Mouse (Mus musculus): ENCODE results near the gene Zmiz2. TPM values are rescaled to one million over a fixed set of nuclear protein-coding genes. Genes with fewer than 3 reads are reported as not detected.
A peak's percentile ranks its signal among the peaks of the same experiment; 100 is the strongest.
"Not testable (repeated sequence)": the region's sequence is repeated elsewhere in the genome, so short reads cannot be mapped to it uniquely, and the experiment has no call there.

The Zmiz2 gene
- total and polyA plus RNA-seq, 3 experiments, result 10.6 to 238 (median 46.3) TPM

DNA sequence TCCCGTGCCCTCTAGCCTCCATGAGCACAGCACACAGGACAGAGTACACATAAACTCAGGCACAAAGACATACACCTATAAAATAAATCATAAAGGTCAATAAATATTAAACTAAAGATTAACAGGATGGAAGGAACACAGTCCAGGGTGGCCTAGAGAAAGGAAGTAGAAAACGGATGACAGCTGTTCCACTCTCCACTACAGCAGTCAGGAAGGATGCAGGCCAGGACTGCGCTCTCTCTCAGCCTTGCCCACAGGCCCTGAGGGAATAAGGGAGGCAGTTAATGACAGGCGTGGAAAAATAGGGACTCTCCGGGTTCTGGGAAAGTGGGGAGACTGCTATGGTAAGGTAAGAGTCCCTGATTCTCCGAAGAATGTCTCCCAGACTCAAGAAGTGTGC is 22.4 kb upstream of the Zmiz2 start:
- no peak for DNase-seq (ENCODE audit: extremely low read depth)
- peak overlapping the region; percentile 27; the same call in 1 of the 2 replicates for H3K27ac ChIP-seq (ENCODE audit: insufficient read depth, low read depth)
- no peaks in the 10 kb centered on the region for H3K27me3 ChIP-seq (replicated peaks)
- no peak for TF ChIP-seq KAT2A (IDR thresholded peaks at IDR 0.05; ENCODE audit: insufficient replicate concordance, low read length)
- no peak for TF ChIP-seq MAX (IDR thresholded peaks at IDR 0.05; ENCODE audit: low read length)
- H3K9ac ChIP-seq (ENCODE audit: insufficient read depth, low read depth), result peak overlapping the region; percentile 36
- H3K4me1 ChIP-seq (ENCODE audit: control insufficient read depth in 1 of 2, insufficient read depth in 2 of 2), result peaks cover 15 to 22% of the 10 kb centered on the region in 2 experiments
- peak overlapping the region in 1 of 3 experiments; percentile 2 for H3K4me3 ChIP-seq (replicated peaks in 1 of 3; ENCODE audit: low read depth in 2 of 3, low read length in 2 of 3, poor library complexity in 1 of 3)
- dilution Hi-C loops (cut with MboI; ENCODE audit: extremely low pct_ligation_motif_present, extremely low pct_unique_long_range_greater_than_20kb, low sequenced_read_pairs), result no loop called here
- H3K79me2 ChIP-seq (replicated peaks; ENCODE audit: control insufficient read depth, extremely low read depth, insufficient read depth, poor library complexity, severe bottlenecking), result no peaks in the 10 kb centered on the region
- no peaks in the 10 kb centered on the region for H3K36me3 ChIP-seq (replicated peaks in 1 of 2; ENCODE audit: control insufficient read depth in 1 of 2, insufficient read depth in 1 of 2, low read length in 1 of 2)
- H3K9me3 ChIP-seq (replicated peaks; ENCODE audit: low read length), result peaks cover 2% of the 10 kb centered on the region
- peak overlapping the region; percentile 86 for H3K4me2 ChIP-seq (ENCODE audit: insufficient read depth, low read depth, poor library complexity, severe bottlenecking)
- in situ Hi-C loops (cut with MboI; ENCODE audit: low pct_ligation_motif_present, low pct_unique_long_range_greater_than_20kb, low sequenced_read_pairs), result no loop called here

DNA sequence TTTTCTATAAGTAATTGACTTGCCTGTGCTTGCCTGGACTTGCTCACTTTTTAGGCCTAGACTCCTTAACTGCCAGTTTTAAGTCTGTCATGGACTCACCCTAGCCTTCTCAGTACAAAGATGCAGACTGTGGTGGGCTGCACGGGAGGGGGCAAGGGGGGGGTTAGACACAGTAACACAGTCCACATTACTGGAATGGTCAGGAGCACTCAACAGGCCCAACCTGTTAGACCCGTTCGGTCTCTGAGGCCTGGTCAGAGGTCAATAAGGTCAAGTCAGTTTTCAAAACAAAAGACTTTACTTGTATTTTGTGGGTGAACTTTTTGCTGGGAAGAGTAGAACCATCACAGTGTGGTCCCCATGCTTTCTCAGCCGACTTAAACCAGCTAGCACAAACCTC is 21.7 kb upstream of the Zmiz2 start:
- TF ChIP-seq IRF4 (IDR thresholded peaks at IDR 0.05; ENCODE audit: low read depth, low read length), result no peak
- no peak for TF ChIP-seq ETS1 (conservative IDR thresholded peaks at IDR 0.05; ENCODE audit: low read depth, low read length)
- TF ChIP-seq UBTF (IDR thresholded peaks at IDR 0.05; ENCODE audit: low read depth, low read length), result no peak
- no peak for TF ChIP-seq MEF2A (IDR thresholded peaks at IDR 0.05; ENCODE audit: borderline replicate concordance, low read depth, low read length)
- no peak for TF ChIP-seq EP300 (IDR thresholded peaks at IDR 0.05; ENCODE audit: low read length)
- TF ChIP-seq HCFC1 (IDR thresholded peaks at IDR 0.05; ENCODE audit: low read depth, low read length), result no peak; the same call in 1 of the 2 replicates
- TF ChIP-seq KAT2A (IDR thresholded peaks at IDR 0.05; ENCODE audit: insufficient replicate concordance, low read length), result no peak
- TF ChIP-seq USF1 (IDR thresholded peaks at IDR 0.05; ENCODE audit: low read depth, low read length), result no peak
- no peak for TF ChIP-seq USF2 (conservative IDR thresholded peaks at IDR 0.05; ENCODE audit: low read depth, low read length)
- TF ChIP-seq RCOR1 (conservative IDR thresholded peaks at IDR 0.05; ENCODE audit: low read depth, low read length), result no peak
- no peak for TF ChIP-seq NRF1 (IDR thresholded peaks at IDR 0.05; ENCODE audit: low read depth, low read length)
- TF ChIP-seq POLR2AphosphoS2 (IDR thresholded peaks at IDR 0.05; ENCODE audit: low read depth, low read length), result no peak
- no peak for TF ChIP-seq ZKSCAN1 (IDR thresholded peaks at IDR 0.05; ENCODE audit: borderline replicate concordance, low read depth, low read length)
- TF ChIP-seq MYC (IDR thresholded peaks at IDR 0.05; ENCODE audit: low read depth, low read length), result no peak
- Histone ChIP-seq H3K27ac (ENCODE audit: insufficient read depth, low read depth) (no peak overlapping the region), H3K4me3 (replicated peaks in 1 of 3; ENCODE audit: low read depth in 2 of 3, low read length in 2 of 3, poor library complexity in 1 of 3) (no peak overlapping the region), H3K27me3 (replicated peaks) (no peaks in the 10 kb centered on the region), H3K79me2 (replicated peaks; ENCODE audit: control insufficient read depth, extremely low read depth, insufficient read depth, poor library complexity, severe bottlenecking) (no peaks in the 10 kb centered on the region), H3K9ac (ENCODE audit: insufficient read depth, low read depth) (no peak overlapping the region), H3K4me1 (ENCODE audit: control insufficient read depth in 1 of 2, insufficient read depth in 2 of 2) (peaks cover 15 to 22% of the 10 kb centered on the region in 2 experiments), H3K9me3 (replicated peaks; ENCODE audit: low read length) (peaks cover 2% of the 10 kb centered on the region), H3K4me2 (ENCODE audit: insufficient read depth, low read depth, poor library complexity, severe bottlenecking) (no peak overlapping the region), H3K36me3 (replicated peaks in 1 of 2; ENCODE audit: control insufficient read depth in 1 of 2, insufficient read depth in 1 of 2, low read length in 1 of 2) (no peaks in the 10 kb centered on the region)
- in situ Hi-C loops (cut with MboI; ENCODE audit: low pct_ligation_motif_present, low pct_unique_long_range_greater_than_20kb, low sequenced_read_pairs), result no loop called here
- dilution Hi-C loops (cut with MboI; ENCODE audit: extremely low pct_ligation_motif_present, extremely low pct_unique_long_range_greater_than_20kb, low sequenced_read_pairs), result no loop called here
- no peak for DNase-seq (ENCODE audit: extremely low read depth)

DNA sequence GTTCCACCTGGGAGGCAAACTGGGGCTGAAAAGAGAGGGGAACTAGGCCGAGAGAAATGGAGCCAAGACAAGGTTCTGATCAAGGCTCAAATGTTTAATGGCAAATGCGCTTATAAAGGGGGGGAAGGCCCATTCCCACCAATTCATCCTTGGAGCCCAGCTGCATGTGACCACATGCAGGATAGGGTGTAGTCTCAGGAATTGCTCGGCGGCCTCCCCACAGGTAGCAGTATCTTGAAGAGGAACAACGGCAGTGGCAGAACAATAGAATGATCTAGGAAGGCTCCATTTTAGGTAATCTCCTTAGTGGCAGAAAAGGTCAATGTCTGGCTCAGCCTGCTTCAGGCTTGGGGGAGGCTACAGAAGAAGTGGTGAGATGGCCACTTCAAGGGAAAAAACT is 20.9 kb upstream of the Zmiz2 start:
- H3K36me3 ChIP-seq (replicated peaks in 1 of 2; ENCODE audit: control insufficient read depth in 1 of 2, insufficient read depth in 1 of 2, low read length in 1 of 2); H3K4me2 ChIP-seq (ENCODE audit: insufficient read depth, low read depth, poor library complexity, severe bottlenecking); H3K27ac ChIP-seq (ENCODE audit: insufficient read depth, low read depth); H3K4me3 ChIP-seq (replicated peaks in 1 of 3; ENCODE audit: low read depth in 2 of 3, low read length in 2 of 3, poor library complexity in 1 of 3); H3K9ac ChIP-seq (ENCODE audit: insufficient read depth, low read depth); H3K27me3 ChIP-seq (replicated peaks); in situ Hi-C loops (cut with MboI; ENCODE audit: low pct_ligation_motif_present, low pct_unique_long_range_greater_than_20kb, low sequenced_read_pairs); H3K79me2 ChIP-seq (replicated peaks; ENCODE audit: control insufficient read depth, extremely low read depth, insufficient read depth, poor library complexity, severe bottlenecking); DNase-seq (ENCODE audit: extremely low read depth); dilution Hi-C loops (cut with MboI; ENCODE audit: extremely low pct_ligation_motif_present, extremely low pct_unique_long_range_greater_than_20kb, low sequenced_read_pairs); H3K9me3 ChIP-seq (replicated peaks; ENCODE audit: low read length): not testable (repeated sequence)
- H3K4me1 ChIP-seq (ENCODE audit: control insufficient read depth in 1 of 2, insufficient read depth in 2 of 2), result peaks cover 21 to 22% of the 10 kb centered on the region in 2 experiments
